Mouse (Mus musculus): ENCODE measurements around the gene Cyp3a57. TPM values are rescaled to one million over a fixed set of nuclear protein-coding genes. Genes with fewer than 3 reads are reported as not detected.
"Not testable (repeated sequence)": the region's sequence is repeated elsewhere in the genome, so short reads cannot be mapped to it uniquely, and the experiment has no call there.

The Cyp3a57 gene
- not detected in 2 replicates for total RNA-seq (2017)

- ATAC-seq (replicated peaks; ENCODE audit: low read depth, poor library complexity, severe bottlenecking): no peak
Observed at GRCm38 (mm10) chr5:145344941-145345340, at the start of gene Cyp3a57. TSS of gene Cyp3a57 (plus strand) at chr5:145345279.

- ATAC-seq (replicated peaks; ENCODE audit: low read depth, poor library complexity, severe bottlenecking): no peak
Observed at GRCm38 (mm10) chr5:145300469-145300868, 44.6 kb upstream of the Cyp3a57 start.

DNA sequence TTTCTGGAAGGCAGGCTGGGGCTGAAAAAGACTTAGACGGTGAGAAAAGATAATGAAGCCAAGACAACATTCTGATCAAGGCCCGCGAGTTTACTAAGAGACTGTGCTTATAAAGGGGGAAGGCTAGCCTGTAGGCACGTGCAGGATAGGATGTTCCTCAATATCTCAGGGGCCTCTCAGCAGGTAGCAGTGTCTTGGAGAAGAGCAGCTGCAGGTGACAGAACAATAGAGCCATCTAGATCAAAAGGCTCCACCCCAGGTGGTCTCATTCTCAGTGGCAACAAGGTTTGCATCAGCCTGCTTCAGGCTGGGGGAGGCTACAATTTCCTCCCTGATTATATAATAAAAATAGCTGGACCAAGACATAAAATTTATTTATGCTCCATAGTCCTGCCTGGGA, 43.3 kb upstream of the Cyp3a57 start:
- ATAC-seq (replicated peaks; ENCODE audit: low read depth, poor library complexity, severe bottlenecking): not testable (repeated sequence)

DNA sequence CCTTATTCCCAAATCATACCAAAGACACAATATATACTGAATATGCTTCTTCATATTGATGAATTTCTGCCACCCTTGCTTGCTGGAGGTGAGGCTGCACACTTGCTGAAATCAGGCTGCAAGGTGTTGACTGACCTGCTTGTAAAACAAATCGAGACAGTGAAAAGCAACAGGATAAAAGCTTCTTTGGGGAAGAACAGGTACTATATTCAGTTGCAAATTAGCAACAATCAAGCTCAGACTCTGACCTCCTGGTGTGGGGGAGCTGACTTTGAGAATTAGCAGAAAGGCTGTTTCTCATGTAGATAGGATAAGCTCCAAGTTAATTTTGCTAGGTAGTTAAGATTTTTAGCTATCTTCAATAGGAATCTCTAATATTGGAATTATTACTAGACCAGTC, 42.7 kb upstream of the Cyp3a57 start:
- no peak for ATAC-seq (replicated peaks; ENCODE audit: low read depth, poor library complexity, severe bottlenecking)

- ATAC-seq (replicated peaks; ENCODE audit: low read depth, poor library complexity, severe bottlenecking): not testable (repeated sequence)
Observed at GRCm38 (mm10) chr5:145306953-145307352, 38.1 kb upstream of the Cyp3a57 start.

GRCm38 (mm10) chr5:145307811-145308210, 37.3 kb upstream of the Cyp3a57 start:
- ATAC-seq (replicated peaks; ENCODE audit: low read depth, poor library complexity, severe bottlenecking): not testable (repeated sequence)

DNA sequence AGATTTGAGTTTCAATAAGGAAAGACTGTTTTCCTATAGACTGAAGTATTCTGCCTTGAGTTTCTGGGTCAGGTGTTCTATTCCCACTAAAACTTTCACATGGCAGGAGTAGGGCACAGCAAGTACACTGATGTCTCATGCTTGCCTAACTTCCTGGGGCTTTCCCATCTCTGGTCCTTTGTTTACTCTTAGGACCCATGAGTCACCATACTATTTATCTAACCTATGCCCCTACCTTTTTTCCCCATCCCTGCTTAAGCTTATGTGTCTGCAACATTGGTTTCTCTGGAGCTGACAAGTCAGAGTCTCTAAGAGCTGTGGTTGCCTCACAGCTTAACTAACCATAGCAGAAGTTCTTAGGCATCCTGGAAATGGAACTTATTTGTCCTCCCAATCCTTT, 31.2 kb upstream of the Cyp3a57 start:
- no peak for ATAC-seq (replicated peaks; ENCODE audit: low read depth, poor library complexity, severe bottlenecking)

DNA sequence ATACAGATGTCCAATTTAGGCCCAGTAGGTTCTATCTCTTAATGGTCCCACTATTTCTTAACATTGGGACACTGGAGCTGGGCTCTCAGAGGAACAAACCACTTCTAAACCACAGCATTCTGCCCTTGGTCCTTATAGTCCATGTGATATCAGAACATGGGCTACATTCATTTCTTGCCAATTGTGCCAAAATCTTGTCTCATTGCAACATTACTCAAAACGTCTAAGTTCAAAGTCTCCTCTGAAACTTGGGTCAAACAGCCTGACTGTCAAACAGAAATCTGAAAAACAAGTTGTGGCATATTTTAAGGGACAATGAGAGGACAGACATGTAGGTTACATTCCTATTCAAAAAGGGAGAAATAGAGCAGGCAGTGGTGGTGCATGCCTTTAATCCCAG, 27.9 kb upstream of the Cyp3a57 start:
- ATAC-seq (replicated peaks; ENCODE audit: low read depth, poor library complexity, severe bottlenecking): no peak

DNA sequence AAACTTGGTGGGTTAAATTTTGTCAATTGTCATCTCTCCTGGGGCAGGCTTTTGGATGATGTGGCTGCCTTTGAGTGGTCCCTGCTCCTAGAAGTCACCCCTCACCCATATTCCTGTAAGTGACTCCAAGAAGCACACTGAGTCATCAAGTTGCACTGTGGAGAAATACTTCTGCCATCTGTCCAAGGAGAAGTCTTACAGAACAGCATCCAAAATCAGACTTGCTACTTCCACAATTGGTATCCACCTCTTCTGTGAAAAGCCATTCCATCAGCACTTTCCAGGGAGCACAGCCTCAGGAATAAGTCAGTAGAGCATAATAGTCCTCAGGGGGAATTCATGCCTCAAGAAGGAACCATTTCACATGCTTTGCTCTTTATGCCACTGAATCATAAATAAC, 6.3 kb upstream of the Cyp3a57 start:
- not testable (repeated sequence) for ATAC-seq (replicated peaks; ENCODE audit: low read depth, poor library complexity, severe bottlenecking)

DNA sequence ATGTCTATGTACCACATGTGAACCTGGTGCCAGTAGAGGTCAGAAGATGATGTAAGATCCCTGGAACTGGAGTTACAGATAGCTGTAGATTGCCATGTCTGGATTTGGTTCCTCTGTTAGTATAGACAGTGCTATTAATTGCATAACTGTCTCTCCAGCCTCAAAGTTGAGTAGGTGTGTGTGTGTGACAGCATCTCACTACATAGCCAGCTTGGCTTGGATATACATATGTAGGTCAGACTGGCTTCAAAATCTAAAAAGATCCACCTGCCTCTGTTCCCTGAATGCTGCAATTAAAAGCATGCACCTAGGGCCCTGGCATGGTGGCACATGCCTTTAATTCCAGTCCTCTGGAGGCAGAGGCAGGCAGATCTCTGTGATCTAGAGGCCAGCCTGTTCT, 4.6 kb downstream of the Cyp3a57 start:
- ATAC-seq (replicated peaks; ENCODE audit: low read depth, poor library complexity, severe bottlenecking): no peak

- ATAC-seq (replicated peaks; ENCODE audit: low read depth, poor library complexity, severe bottlenecking): no peak
Observed at GRCm38 (mm10) chr5:145353081-145353480, 8.0 kb downstream of the Cyp3a57 start.

DNA sequence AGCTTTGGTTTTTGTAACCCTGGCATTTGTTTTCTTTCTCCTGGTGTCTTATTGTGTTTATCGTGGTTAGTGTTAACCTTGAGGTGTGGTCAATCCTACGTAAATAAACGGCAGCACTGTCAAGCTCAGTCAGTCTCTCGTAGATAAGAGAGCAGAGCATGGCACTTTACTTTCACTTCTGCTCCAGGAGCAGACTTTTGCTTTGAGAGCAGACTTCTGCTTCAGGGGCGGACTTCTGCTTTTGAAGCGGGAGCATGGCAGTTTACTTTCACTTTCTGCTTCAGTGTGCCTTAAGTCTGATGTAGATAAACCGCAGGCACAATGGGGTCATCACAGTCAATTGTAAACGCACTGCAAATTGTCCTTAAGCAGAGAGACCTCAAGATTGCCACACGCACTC, 70.3 kb downstream of the Cyp3a57 start:
- not testable (repeated sequence) for ATAC-seq (replicated peaks; ENCODE audit: low read depth, poor library complexity, severe bottlenecking)

DNA sequence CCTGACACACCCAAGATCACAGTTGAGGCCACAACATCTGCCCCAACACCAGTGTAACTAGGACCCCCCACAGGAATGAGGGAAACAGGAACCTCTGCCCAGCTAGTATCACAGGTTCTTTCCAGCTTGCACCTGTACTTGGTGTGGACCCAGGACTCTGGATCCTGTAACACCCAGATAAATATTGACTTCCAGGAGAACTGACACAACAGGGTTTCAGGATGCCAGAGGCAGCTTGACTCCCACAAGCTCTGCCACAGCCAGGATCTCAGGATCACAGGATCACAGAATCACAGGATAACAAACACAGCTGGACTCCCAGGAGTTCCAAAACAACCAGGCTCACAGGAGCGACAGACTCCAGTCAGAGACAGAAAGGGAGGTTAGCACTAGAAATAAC, 77.2 kb downstream of the Cyp3a57 start:
- no peak for ATAC-seq (replicated peaks; ENCODE audit: low read depth, poor library complexity, severe bottlenecking)

DNA sequence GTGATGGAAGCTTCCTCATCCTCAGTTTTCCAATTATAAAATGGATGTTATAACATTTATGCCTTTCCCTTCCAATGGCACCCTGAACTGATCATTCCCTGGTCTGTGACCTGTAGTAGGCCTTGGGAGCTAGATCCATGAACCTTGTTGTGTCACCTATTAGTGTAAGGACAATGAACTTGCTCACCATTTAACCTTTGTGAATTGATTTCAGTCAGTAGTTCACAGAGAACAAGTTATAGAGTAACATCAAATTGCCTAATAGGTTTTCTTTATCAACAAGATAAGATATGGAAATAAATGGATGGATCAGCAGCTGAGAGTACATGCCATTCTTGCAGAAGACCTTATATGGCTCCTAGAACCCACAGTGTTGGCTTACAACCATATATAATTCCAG, 85.9 kb downstream of the Cyp3a57 start:
- ATAC-seq (replicated peaks; ENCODE audit: low read depth, poor library complexity, severe bottlenecking): no peak

DNA sequence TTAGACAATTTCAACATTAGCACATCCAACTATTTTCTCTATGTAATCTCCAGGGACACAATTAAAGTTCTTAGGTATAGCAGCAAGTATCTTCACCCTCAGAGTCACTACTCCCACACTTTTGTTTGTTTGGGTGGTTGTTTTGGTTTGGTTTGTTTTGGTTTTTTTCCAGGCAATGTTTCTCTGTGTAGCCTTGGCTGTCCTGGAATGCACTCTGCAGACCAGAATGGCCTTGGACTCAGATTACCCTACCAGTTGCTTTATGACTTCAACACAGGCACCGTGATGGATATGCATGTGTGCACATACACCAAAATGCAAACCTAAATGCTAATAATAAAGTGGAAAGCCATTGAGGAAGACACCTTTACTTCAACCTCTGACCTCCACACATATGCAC, 88.6 kb downstream of the Cyp3a57 start:
- no peak for ATAC-seq (replicated peaks; ENCODE audit: low read depth, poor library complexity, severe bottlenecking)

Other genes starting within 250 kb of the Cyp3a57 start
- 144 and 160 TPM in 2 replicates for gene Arpc1b, start 231.1 kb upstream of the Cyp3a57 start, total RNA-seq (2017)
- 164 and 249 TPM in 2 replicates for gene Pdap1, start 205.0 kb upstream of the Cyp3a57 start, total RNA-seq (2017)
- 188 and 253 TPM in 2 replicates for gene Bud31, start 204.9 kb upstream of the Cyp3a57 start, total RNA-seq (2017)
- gene Ptcd1, start 178.2 kb upstream of the Cyp3a57 start, total RNA-seq (2017): 15.1 and 15.3 TPM in 2 replicates
- 38.3 and 45.7 TPM in 2 replicates for gene Cpsf4, start 178.1 kb upstream of the Cyp3a57 start, total RNA-seq (2017)
- gene Atp5j2, start 153.2 kb upstream of the Cyp3a57 start, total RNA-seq (2017): 130 and 141 TPM in 2 replicates
- 21.9 and 22.0 TPM in 2 replicates for gene Zkscan14, start 143.4 kb upstream of the Cyp3a57 start, total RNA-seq (2017)
- gene Zkscan5, start 140.7 kb upstream of the Cyp3a57 start, total RNA-seq (2017): 6.9 and 7.2 TPM in 2 replicates
- 43.1 and 58.1 TPM in 2 replicates for gene Zfp655, start 113.6 kb upstream of the Cyp3a57 start, total RNA-seq (2017)
- 6.2 and 11.1 TPM in 2 replicates for gene Zscan25, start 64.8 kb upstream of the Cyp3a57 start, total RNA-seq (2017)
- not detected in 2 replicates for gene Cyp3a16, start 124.4 kb downstream of the Cyp3a57 start, total RNA-seq (2017)
- not detected in 2 replicates for gene Cyp3a41b, start 239.5 kb downstream of the Cyp3a57 start, total RNA-seq (2017)